Mouse (Mus musculus) C2C12 (cell line): ENCODE measurements at regions not wholly inside any gene's neighbourhood (a gene's known extent, or its start where the extent isn't known, plus 50 kb on each side); places are given as distances from the start of the nearest gene placed in this dataset.

ENCODE experiments used
- CEBPB ChIP-seq: IDR thresholded peaks from one replicate; pipeline ENCODE4 v1.6.1; 2011; ENCODE audit warnings: low read depth, mild to moderate bottlenecking, control low read depth, moderate library complexity
- CTCF ChIP-seq: IDR thresholded peaks from one replicate; pipeline ENCODE4 v1.5.1; 2011; ENCODE audit not compliant: control insufficient read depth, insufficient read depth, insufficient read length
- MYOD1 ChIP-seq: IDR thresholded peaks from one replicate; pipeline ENCODE4 v1.6.1; 2011; ENCODE audit warnings: low read depth; ENCODE audit not compliant: control insufficient read depth, insufficient read length
- USF1 ChIP-seq: IDR thresholded peaks from one replicate; pipeline ENCODE4 v1.6.1; 2011; ENCODE audit warnings: low read depth, mild to moderate bottlenecking, control low read depth, moderate library complexity

DNA sequence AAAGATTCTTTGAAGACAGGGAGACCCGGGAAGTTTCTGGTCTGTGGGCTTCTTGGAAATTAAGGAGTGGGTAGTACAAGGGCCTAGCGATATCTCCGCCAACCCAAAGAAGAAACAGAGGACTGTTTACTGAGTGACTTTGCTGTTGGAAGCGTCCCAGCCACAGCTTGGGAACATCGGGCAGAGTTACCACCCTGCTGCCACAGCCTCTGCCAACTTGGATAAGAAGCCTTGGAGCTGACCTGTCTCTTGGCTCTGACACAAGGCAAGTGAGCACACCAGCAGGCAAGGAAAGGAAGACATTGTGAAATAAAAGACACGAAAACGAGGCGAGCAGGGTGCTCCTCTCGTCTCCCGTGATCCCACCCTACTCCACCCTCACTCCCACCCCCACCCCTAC lies 72.3 kb upstream of the Tcf12 start:
- TF ChIP-seq CTCF (no peak), MYOD1 (no peak), USF1 (no peak), CEBPB (no peak)
